Mouse (Mus musculus): ENCODE data around the gene Gucy2d.
A peak's percentile ranks its signal among the peaks of the same experiment; 100 is the strongest.

The Gucy2d gene

DNA sequence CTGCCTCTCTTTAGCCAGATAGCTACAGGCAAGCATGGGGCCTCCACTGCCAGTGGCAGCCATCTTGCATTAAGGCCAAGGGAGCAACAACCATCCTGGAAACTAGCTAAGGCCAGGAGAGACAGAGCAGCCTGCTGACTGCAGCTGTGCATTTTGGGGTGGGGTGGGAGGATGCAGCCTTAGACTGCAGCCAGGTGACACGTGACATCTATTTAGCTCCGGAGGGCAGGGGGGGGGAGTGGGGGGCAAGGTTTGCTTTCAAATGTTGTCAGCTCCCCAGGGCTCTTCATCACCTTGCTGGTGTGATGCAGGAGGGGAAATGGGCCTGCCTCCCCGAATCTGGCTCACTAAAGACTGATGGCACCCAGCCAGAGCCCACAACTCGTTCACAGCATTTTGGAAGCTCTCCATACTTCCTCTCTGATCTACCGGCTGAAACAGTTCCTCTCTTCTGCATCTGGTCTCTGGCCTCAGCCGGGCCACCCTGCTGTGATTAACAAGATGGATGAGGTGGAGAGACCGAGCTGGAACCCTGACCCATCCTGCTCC lies 83.7 kb downstream of the Gucy2d start:
- peak; percentile 65 for DNase-seq

- DNase-seq, result no peak
Measured at GRCm38 (mm10) chr7:98524401-98524800, 84.2 kb downstream of the Gucy2d start.

DNA sequence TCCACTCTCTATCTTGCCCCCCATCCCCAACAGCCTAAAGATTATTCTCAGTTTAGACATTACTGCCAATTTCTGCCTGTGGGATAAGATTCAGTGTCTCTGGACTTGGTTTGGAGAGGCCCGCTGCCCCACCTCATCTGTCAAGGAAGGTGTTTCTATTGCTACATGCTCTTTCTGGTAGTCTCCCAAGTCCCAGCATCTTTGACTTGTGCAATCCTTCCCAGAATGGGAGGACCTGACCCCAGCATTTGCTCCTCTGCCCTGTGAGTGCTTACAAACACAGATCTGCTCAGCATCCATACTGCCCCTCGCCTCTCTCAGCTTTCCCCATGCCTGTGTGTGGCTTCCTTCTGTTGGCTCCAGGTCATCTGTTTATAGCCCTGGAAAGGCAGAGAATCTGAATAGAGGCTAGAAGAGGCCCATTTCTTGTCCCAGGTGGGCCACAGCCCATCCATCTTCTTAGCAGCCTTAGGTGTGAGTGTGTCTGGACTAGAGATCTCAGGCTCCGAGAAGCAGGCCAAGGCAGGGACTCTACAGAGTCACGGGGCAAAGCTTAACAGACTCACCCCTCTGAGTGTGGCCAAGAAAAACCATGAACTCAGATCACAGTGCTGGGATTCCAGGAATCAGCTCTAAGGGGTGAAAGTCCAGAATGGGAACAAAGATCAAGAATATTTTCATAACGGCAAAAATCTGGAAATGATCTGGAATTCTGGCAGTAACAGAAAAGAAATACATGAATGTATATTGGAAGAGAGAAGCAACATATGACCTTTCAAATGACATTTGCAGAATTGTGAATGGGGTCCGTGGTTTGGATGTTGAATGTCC lies 84.9 kb downstream of the Gucy2d start:
- DNase-seq, result no peak
